Mouse (Mus musculus) heart, postnatal 0 days (tissue): ENCODE measurements around the gene Atp6v0a1.

Source experiments
- CTCF ChIP-seq: IDR thresholded peaks from 2 replicates; pipeline ENCODE4 v1.5.1; 2016; ENCODE audit warnings: antibody characterized with exemption, control low read depth, low read depth
- EP300 ChIP-seq: IDR thresholded peaks from 2 replicates; pipeline ENCODE4 v1.6.1; 2016; ENCODE audit warnings: antibody characterized with exemption, low read depth

DNA sequence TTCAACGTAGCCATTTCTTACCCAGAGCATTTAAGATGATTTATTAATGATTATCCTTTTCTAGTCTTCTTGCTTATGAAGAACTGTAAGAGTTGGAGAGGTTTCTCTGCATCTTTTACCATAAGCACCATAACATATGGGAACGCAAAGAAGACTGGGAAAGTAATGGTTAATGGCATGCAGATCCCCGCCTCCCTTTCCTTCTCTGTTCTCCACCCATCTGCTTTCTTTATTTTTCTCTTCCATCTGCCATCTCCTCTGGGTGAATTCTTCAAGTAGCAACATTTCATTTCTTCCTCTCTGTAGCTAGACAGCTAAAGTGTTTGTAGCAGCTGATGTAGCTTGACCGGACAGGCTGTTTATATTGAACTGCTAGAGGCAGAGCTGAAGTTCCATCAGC lies 14.7 kb downstream of the Atp6v0a1 start:
- TF ChIP-seq CTCF (no peak), EP300 (no peak)
